Mouse (Mus musculus): ENCODE results near the gene Sltm. TPM values are rescaled to one million over a fixed set of nuclear protein-coding genes. Genes with fewer than 3 reads are reported as not detected.
"Not testable (repeated sequence)": the region's sequence is repeated elsewhere in the genome, so short reads cannot be mapped to it uniquely, and the experiment has no call there.

Gene Sltm
- polyA plus RNA-seq, 1 experiment from 2014 or later: 52.8 TPM

DNA sequence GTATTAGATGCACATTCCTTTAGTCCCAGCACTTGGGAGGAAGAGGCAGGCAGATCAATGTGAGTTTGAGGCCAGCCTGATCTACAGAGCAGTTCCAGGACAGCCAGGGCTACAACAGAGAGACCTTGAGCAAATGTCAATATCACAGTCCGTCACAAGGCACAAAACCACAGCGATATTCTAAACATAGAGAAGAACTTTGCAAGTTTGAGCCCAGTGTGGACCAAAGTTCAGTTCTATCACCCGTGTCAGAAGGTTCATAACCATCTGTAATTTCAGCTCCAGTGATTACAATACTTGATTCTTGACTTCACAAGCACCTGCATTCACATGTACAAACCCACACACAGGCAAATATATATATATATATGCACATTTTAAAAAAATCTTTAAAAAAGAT is 21.9 kb upstream of the Sltm start:
- H3K4me2 ChIP-seq: no peak overlapping the region
- H3K9me3 ChIP-seq: no peaks in the 10 kb centered on the region
- WGBS: 90% methylated on average over 3 of the region's 3 CpGs
- no peak overlapping the region for H3K4me3 ChIP-seq
- no peaks in the 10 kb centered on the region for H3K27me3 ChIP-seq
- H3K27ac ChIP-seq: no peak overlapping the region
- H3K36me3 ChIP-seq: no peaks in the 10 kb centered on the region
- no peak for ATAC-seq (ENCODE audit: insufficient number of reproducible peaks, low FRiP score, low TSS enrichment, low read depth)
- H3K4me1 ChIP-seq: no peaks in the 10 kb centered on the region
- no peak overlapping the region for H3K9ac ChIP-seq

DNA sequence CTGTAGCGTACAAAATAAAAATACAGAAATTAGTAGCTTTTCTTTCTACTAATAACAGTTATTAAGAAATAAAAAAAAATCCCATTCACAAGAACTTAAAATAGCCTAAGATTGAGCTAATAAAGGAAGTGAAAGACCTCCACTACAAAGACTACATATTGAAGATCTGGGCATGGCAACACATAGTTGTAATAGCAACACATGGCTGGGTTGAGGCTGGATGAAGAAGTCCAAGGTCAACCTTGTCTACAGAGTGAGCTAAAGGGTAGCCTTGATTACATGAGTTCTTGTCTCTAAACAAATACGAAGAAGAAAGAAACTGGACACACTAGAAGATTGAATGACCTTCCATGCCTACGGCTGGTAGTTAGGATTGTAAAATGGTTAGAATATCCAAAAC is 18.7 kb upstream of the Sltm start:
- Histone ChIP-seq H3K4me2 (no peak overlapping the region), H3K9me3 (no peaks in the 10 kb centered on the region), H3K27me3 (no peaks in the 10 kb centered on the region), H3K36me3 (no peaks in the 10 kb centered on the region), H3K4me1 (no peaks in the 10 kb centered on the region), H3K9ac (no peak overlapping the region), H3K4me3 (no peak overlapping the region), H3K27ac (no peak overlapping the region)
- 99% methylated on average over 3 of the region's 3 CpGs for WGBS
- no peak for ATAC-seq (ENCODE audit: insufficient number of reproducible peaks, low FRiP score, low TSS enrichment, low read depth)

DNA sequence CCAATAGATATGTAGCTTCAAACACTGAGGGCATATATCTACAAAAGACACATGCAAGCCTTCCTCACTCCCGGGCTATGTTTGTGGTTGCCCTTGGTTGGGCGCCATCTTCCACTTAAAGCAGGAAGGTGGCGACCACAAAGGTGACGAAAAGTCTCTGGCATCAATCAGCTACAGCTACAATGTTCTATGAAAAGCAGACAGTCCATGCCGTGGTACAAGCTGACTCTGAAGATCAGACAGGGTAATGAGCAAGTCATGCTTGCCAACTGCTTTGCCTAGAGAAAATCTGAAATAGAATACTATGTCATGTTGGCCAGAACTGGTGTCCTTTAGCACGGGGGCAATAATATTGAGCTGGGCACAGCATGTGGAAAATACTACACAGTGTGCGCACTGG is 18.2 kb upstream of the Sltm start:
- no peak overlapping the region for H3K4me3 ChIP-seq
- H3K4me1 ChIP-seq: no peaks in the 10 kb centered on the region
- H3K36me3 ChIP-seq: no peaks in the 10 kb centered on the region
- no peak overlapping the region for H3K27ac ChIP-seq
- H3K9me3 ChIP-seq: no peaks in the 10 kb centered on the region
- H3K27me3 ChIP-seq: no peaks in the 10 kb centered on the region
- WGBS: 80% methylated on average over 7 of the region's 7 CpGs
- no peak overlapping the region for H3K4me2 ChIP-seq
- no peak overlapping the region for H3K9ac ChIP-seq
- ATAC-seq (ENCODE audit: insufficient number of reproducible peaks, low FRiP score, low TSS enrichment, low read depth): no peak

DNA sequence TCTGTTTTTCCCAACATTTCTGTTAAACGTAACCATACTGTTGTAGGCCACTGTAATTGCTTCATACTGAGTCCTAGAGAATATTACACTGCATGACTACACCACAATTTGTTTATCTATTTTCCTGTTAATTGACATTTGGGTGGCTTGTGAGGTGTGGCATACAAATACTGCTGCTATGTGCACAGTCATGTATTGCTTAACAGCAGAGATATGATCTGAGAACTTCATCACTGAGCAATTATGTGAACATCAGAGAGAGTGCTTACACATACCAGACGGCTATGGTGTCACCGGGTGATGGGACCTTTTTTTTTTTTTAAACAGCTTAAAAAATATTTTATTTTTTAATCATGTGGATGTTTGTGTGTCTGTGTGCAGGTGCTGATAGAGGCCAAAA is 9.2 kb upstream of the Sltm start:
- Histone ChIP-seq H3K9me3 (no peaks in the 10 kb centered on the region), H3K27ac (no peak overlapping the region), H3K27me3 (no peaks in the 10 kb centered on the region), H3K4me2 (no peak overlapping the region), H3K4me3 (no peak overlapping the region), H3K9ac (no peak overlapping the region), H3K4me1 (no peaks in the 10 kb centered on the region), H3K36me3 (no peaks in the 10 kb centered on the region)
- ATAC-seq (ENCODE audit: insufficient number of reproducible peaks, low FRiP score, low TSS enrichment, low read depth): 0 out of 2 replicates have a peak, but pooled peaks have one; percentile 14
- WGBS: 63% methylated on average over 3 of the region's 3 CpGs

DNA sequence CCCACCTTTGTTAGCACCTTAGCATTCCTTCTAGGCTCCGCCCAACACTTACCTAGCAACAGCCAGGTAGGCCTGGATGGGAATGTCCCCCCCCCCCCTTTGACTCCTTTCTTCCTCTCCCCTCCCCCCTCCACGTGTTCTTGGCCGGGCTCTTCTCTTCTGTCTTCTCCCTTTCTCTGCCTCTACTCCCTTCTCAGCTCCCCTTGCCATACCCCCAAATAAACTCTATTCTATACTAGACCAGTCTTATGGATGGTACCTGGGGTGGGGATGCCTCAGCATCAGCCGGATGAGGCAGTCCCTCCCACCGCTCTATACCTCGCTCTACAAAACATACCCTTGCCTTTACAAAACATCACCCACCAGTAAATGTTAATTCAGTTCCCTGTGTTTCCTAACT is 970 bp upstream of the Sltm start:
- Histone ChIP-seq H3K4me2 (peak overlapping the region; percentile 89), H3K27ac (no peak overlapping the region), H3K36me3 (no peaks in the 10 kb centered on the region), H3K9me3 (no peaks in the 10 kb centered on the region), H3K9ac (peak overlapping the region; percentile 50; the same call in 1 of the 2 replicates), H3K4me1 (peaks cover 13% of the 10 kb centered on the region), H3K4me3 (peak overlapping the region; percentile 94), H3K27me3 (no peaks in the 10 kb centered on the region)
- ATAC-seq (ENCODE audit: insufficient number of reproducible peaks, low FRiP score, low TSS enrichment, low read depth): no peak
- 9% methylated on average over 6 of the region's 6 CpGs for WGBS

DNA sequence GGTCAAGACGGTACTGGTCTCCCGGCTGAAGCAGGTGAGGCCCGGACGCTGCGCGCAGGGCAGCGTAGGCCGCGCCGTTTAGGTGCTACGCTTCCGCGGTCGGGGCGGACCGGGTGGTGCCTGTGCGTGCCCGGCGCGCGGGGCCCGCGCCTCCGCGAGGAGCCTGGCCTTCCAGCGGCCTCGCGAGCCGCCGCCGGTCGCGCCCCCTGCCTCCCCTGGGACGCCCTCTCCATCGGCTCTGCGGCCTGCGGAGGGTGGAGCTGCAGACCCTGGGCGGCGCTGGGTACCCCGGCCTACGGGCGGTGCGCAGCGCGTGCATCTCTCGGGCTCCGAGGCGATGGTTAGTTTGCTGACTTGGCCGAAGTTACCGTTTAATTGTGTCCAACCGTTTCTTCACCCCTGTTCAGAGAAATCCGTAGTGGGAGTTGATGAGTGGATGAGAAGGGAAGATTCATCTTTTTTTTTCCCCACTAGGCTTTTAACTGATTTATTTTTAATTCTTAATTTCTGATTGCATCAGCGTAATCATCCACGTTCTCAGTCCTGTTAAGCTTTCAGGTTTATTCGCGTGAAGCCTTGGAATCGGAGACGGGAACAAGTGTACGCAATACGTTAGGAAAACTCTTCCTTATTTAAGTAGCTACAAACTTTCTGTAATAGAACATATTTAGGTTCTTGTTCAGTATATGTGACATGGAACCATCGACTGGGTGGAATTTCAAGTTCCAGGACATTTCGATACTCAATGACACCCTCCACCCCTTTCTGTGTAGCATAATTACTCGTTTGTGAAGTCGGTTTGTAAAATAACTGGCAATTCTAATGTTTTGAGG is 710 bp downstream of the Sltm start:
- peak overlapping the region; percentile 91 for H3K9ac ChIP-seq
- no peaks in the 10 kb centered on the region; the same call in 1 of the 2 replicates for H3K36me3 ChIP-seq
- peak overlapping the region; percentile 97 for H3K27ac ChIP-seq
- ATAC-seq (ENCODE audit: insufficient number of reproducible peaks, low FRiP score, low TSS enrichment, low read depth): peak; percentile 45
- no peaks in the 10 kb centered on the region for H3K27me3 ChIP-seq
- WGBS: under 1% methylated on average over 64 of the region's 64 CpGs
- peak overlapping the region; percentile 94 for H3K4me3 ChIP-seq
- H3K4me2 ChIP-seq: peak overlapping the region; percentile 50
- H3K4me1 ChIP-seq: peaks cover 13% of the 10 kb centered on the region
- H3K9me3 ChIP-seq: no peaks in the 10 kb centered on the region

DNA sequence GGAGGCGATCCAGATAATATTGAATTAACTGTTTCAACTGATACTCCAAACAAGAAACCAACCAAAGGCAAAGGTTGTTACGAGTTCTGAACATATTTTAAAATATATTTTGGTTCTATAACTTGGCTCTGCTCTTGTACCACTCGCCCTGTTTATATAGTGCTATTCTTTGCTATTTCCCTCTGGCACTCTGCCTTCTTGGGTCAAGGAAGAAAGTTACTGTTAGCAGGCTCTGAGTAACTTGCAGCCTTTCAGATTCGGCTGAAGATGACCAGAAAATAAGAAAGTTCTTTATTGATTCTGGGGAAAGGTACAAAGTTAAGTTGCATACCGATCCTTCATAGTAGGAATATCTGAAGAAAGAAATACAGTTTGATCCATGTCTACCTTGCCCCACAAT is 1.4 kb downstream of the Sltm start:
- WGBS: 67% methylated on average over 5 of the region's 5 CpGs
- Histone ChIP-seq H3K27me3 (no peaks in the 10 kb centered on the region), H3K36me3 (no peaks in the 10 kb centered on the region; the same call in 1 of the 2 replicates), H3K27ac (no peak overlapping the region), H3K4me3 (peak overlapping the region; percentile 94), H3K9me3 (no peaks in the 10 kb centered on the region), H3K9ac (no peak overlapping the region), H3K4me1 (peaks cover 13% of the 10 kb centered on the region), H3K4me2 (peak overlapping the region; percentile 50)
- no peak for ATAC-seq (ENCODE audit: insufficient number of reproducible peaks, low FRiP score, low TSS enrichment, low read depth)

DNA sequence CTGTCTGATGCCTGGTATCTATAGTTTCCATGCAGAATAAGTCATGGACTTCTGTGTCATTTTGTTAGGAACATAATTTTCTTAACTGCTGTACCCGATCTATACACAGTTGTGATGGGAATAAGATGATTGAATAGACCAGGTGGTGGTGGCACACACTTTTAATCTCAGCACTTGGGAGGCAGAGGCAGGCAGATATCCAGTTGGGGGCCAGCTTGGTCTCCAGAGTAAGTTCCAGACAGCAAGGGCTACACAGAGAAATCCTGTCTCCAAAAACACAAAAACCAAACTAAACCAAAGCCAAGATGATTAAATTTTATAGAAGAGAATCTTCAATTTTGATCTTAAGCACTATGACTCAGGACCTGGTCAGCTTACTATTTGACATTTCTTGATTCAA is 2.3 kb downstream of the Sltm start:
- WGBS: 63% methylated on average over 1 of the region's 1 CpGs
- H3K36me3 ChIP-seq: peaks cover under 1% of the 10 kb centered on the region; the same call in 1 of the 2 replicates

DNA sequence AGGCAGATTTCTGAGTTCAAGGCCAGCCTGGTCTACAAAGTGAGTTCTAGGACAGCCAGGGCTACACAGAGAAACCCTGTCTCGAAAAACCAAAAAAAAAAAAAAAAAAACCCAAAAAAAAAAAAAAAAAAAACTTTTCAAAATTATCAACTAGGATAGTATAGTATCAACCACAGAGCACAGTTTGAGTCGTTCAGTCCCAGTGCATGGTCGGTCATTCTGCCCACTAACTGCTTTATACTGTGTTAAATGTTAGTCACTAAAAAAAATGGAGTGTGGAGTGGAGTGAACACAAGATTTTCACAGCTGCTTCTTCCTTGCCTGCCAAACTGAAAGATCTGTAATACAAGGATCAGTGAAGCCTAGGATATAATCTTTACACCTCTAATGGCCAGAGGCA is 4.0 kb downstream of the Sltm start:
- H3K9me3 ChIP-seq; H3K4me1 ChIP-seq; H3K27ac ChIP-seq; H3K36me3 ChIP-seq; H3K4me3 ChIP-seq; H3K9ac ChIP-seq; H3K4me2 ChIP-seq; H3K27me3 ChIP-seq; ATAC-seq (ENCODE audit: insufficient number of reproducible peaks, low FRiP score, low TSS enrichment, low read depth): not testable (repeated sequence)
- 87% methylated on average over 3 of the region's 3 CpGs for WGBS

More for the DNA sequence above, 2.3 kb downstream of the Sltm start:
- Histone ChIP-seq H3K4me2 (no peak overlapping the region), H3K27ac (no peak overlapping the region), H3K4me3 (no peak overlapping the region), H3K27me3 (no peaks in the 10 kb centered on the region), H3K4me1 (peaks cover 13% of the 10 kb centered on the region), H3K9me3 (no peaks in the 10 kb centered on the region), H3K9ac (no peak overlapping the region)
- no peak for ATAC-seq (ENCODE audit: insufficient number of reproducible peaks, low FRiP score, low TSS enrichment, low read depth)

DNA sequence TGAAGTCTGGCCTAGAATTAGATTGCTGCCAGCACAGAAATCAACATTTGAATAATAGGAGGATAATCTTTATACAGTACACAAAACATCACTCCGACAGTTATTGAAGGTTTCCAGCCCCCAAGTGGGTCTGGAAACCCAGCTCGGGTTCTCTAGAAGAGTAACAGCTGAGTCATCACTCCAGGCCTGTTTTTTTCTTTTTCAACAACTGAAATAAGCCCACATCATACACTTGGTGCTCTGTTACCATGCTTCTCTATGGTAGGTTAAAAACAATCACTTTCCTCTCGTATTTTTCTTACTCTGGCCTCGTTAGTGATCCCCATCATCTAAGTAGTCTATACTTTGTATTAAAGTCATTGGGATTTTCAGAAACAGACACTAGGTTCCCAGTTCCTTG is 5.8 kb downstream of the Sltm start:
- Histone ChIP-seq H3K4me1 (0 out of 2 replicates have a peak, but pooled peaks cover 5% of the 10 kb centered on the region), H3K27ac (no peak overlapping the region), H3K9ac (no peak overlapping the region), H3K4me2 (no peak overlapping the region), H3K9me3 (0 out of 2 replicates have a peak, but pooled peaks cover 3% of the 10 kb centered on the region), H3K4me3 (no peak overlapping the region), H3K27me3 (no peaks in the 10 kb centered on the region), H3K36me3 (peaks cover 19% of the 10 kb centered on the region)
- no peak for ATAC-seq (ENCODE audit: insufficient number of reproducible peaks, low FRiP score, low TSS enrichment, low read depth)
- 78% methylated on average over 4 of the region's 4 CpGs for WGBS

DNA sequence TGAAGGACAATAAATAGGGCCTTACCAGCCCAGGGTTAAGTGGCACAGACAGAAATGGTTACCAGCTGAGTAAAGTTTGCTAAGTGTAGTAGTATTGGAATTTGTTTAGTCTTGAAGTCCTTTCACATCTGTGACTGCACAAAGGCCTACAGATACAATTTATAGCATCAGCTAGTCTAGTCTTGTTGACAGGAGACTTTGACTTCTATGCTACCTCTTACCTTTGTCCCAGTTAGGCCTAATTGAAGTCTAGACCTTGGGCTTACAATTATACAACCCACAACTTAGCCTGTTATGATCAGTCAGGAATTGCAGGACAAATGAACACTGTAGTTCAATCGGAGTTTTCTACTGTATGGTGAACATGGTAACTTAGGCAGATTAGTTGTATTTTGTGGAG is 9.0 kb downstream of the Sltm start:
- no peak for ATAC-seq (ENCODE audit: insufficient number of reproducible peaks, low FRiP score, low TSS enrichment, low read depth)
- Histone ChIP-seq H3K4me1 (no peaks in the 10 kb centered on the region), H3K4me3 (no peak overlapping the region), H3K9ac (no peak overlapping the region), H3K36me3 (peaks cover 25% of the 10 kb centered on the region), H3K27ac (no peak overlapping the region), H3K27me3 (no peaks in the 10 kb centered on the region), H3K9me3 (0 out of 2 replicates have a peak, but pooled peaks cover 3% of the 10 kb centered on the region), H3K4me2 (no peak overlapping the region)
- 92% methylated on average over 1 of the region's 1 CpGs for WGBS

DNA sequence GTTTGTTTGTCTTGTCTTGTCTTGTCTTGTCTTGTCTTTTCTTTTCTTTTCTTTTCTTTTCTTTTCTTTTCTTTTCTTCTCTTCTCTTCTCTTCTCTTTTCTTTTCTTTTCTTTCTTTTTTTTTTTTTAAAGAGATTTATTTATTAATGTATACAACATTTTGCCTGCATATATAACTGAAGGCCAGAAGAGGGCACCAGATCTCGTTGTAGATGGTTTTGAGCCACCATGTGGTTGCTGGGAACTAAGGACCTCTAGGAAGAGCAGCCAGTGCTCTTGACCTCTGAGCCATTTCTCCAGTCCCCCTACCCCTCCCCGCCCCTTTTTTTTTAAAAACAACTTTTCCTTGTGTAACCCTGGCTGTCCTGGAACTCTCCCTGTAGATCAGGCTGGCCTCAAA is 9.7 kb downstream of the Sltm start:
- not testable (repeated sequence) for H3K4me2 ChIP-seq; H3K4me3 ChIP-seq; H3K9ac ChIP-seq; H3K27ac ChIP-seq; H3K9me3 ChIP-seq; H3K4me1 ChIP-seq; ATAC-seq (ENCODE audit: insufficient number of reproducible peaks, low FRiP score, low TSS enrichment, low read depth); H3K27me3 ChIP-seq
- peaks cover 25% of the 10 kb centered on the region for H3K36me3 ChIP-seq
- WGBS: 95% methylated on average over 2 of the region's 2 CpGs
